Mouse (Mus musculus) bone marrow macrophage, adult 2 months (primary cell): ENCODE data around the gene Slc39a1.

Experiments
- CTCF ChIP-seq: IDR thresholded peaks from 2 replicates; pipeline ENCODE4 v1.5.1; 2012; ENCODE audit warnings: low read depth, mild to moderate bottlenecking, low read length, moderate library complexity
- POLR2A ChIP-seq: IDR thresholded peaks from 2 replicates; pipeline ENCODE4 v1.6.1; 2012; ENCODE audit warnings: mild to moderate bottlenecking, low read depth, low read length, borderline replicate concordance

DNA sequence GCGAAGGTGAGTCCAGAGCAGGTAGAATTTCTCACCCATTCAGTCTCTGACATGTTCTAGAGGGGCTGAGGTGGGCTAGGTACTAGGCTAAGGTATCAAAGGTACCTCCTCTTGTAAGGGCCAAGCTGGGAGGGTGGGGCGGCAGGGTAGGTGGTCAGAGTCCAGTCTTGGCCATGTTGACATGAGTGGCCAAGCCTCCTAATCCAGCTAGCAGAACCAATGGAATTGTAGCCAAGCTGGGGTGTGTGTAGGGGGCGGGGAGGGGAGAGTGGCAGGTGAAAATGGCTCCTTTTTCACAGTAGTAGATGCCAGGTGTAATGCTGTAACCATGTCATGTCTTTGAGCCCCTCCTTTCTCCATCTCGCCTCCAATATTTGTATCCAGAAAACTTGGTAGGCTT is 10.5 kb downstream of the Slc39a1 start:
- TF ChIP-seq CTCF (no peak), POLR2A (no peak)
